ENCODE assay signal across 19 mouse cellular contexts in genomic region chr16:94517606-94518005, GRCm38 (mm10).
"Had no signal": no experiment of that assay in that cellular context is flagged by ENCODE, and none has a peak within 500 bp of the region (broad histone marks: within the 10 kb centered on the region; RNA-seq: fewer than 3 reads in every experiment).

No protein-coding gene starts in this region.

- ATAC-seq: midbrain, embryonic 16.5 days had no signal

- H3K27ac ChIP-seq: layer of hippocampus, adult 2 months; limb, embryonic 10.5 days; limb, embryonic 13.5 days; liver, embryonic 15.5 days; midbrain, embryonic 12.5 days; neural tube, embryonic 13.5 days had no signal

- H3K27me3 ChIP-seq: limb, embryonic 13.5 days; liver, embryonic 15.5 days; lung, embryonic 15.5 days; midbrain, embryonic 12.5 days; neural tube, embryonic 13.5 days; stomach, embryonic 15.5 days had no signal

- H3K4me3 ChIP-seq: layer of hippocampus, adult 2 months; limb, embryonic 10.5 days; limb, embryonic 13.5 days; liver, embryonic 15.5 days; lung, embryonic 15.5 days; midbrain, embryonic 12.5 days; myocyte; neural tube, embryonic 13.5 days; stomach, embryonic 15.5 days had no signal

- H3K4me1 ChIP-seq: midbrain, embryonic 12.5 days; neural tube, embryonic 13.5 days had no signal

- H3K9ac ChIP-seq: limb, embryonic 13.5 days; liver, embryonic 15.5 days; lung, embryonic 15.5 days; midbrain, embryonic 12.5 days; neural tube, embryonic 13.5 days; stomach, embryonic 15.5 days had no signal

- H3K4me2 ChIP-seq: limb, embryonic 13.5 days; liver, embryonic 15.5 days; lung, embryonic 15.5 days; midbrain, embryonic 12.5 days; neural tube, embryonic 13.5 days; stomach, embryonic 15.5 days had no signal

- H3K9me3 ChIP-seq: limb, embryonic 10.5 days; limb, embryonic 13.5 days; liver, embryonic 15.5 days; lung, embryonic 15.5 days; midbrain, embryonic 12.5 days; neural tube, embryonic 13.5 days; stomach, embryonic 15.5 days had no signal

- DNase-seq: kidney, adult 2 months; kidney, postnatal 25 days; layer of hippocampus, adult 9-11 months; lung, postnatal 10 days; lung, postnatal 36 days; retina, postnatal 1 day; right cerebral cortex, postnatal 25 days; spleen, adult 18-20 months; thymus, postnatal 25 days had no signal
